Mouse (Mus musculus) myocyte (in vitro differentiated cells): ENCODE data around the gene Cntnap5c.

Experiments
- E2F4 ChIP-seq: IDR thresholded peaks from one replicate; pipeline ENCODE4 v1.6.1; 2011; ENCODE audit warnings: mild to moderate bottlenecking, control low read depth, moderate library complexity; ENCODE audit not compliant: insufficient read depth
- MAX ChIP-seq: IDR thresholded peaks from one replicate; pipeline ENCODE4 v1.6.1; 2011; ENCODE audit warnings: low read depth, mild to moderate bottlenecking, control low read depth
- POLR2A ChIP-seq: IDR thresholded peaks from one replicate; pipeline ENCODE4 v1.6.1; 2011; ENCODE audit warnings: low read depth, mild to moderate bottlenecking, control low read depth, moderate library complexity; ENCODE audit not compliant: insufficient read length
- POLR2AphosphoS2 ChIP-seq: IDR thresholded peaks from one replicate; pipeline ENCODE4 v1.6.1; 2011; ENCODE audit warnings: low read depth, control low read depth; ENCODE audit not compliant: insufficient read length
- TCF12 ChIP-seq: IDR thresholded peaks from one replicate; pipeline ENCODE4 v1.6.1; 2011; ENCODE audit warnings: mild to moderate bottlenecking, control low read depth; ENCODE audit not compliant: poor library complexity, insufficient read depth, severe bottlenecking
- TCF3 ChIP-seq: IDR thresholded peaks from one replicate; pipeline ENCODE4 v1.6.1; 2011; ENCODE audit warnings: low read depth, control low read depth; ENCODE audit not compliant: insufficient read length
- USF1 ChIP-seq: IDR thresholded peaks from one replicate; pipeline ENCODE4 v1.6.1; 2011; ENCODE audit warnings: low read depth, mild to moderate bottlenecking, control low read depth, moderate library complexity

- TF ChIP-seq POLR2A, result no peak
- TF ChIP-seq E2F4, result no peak
- TF ChIP-seq MAX, result no peak
- no peak for TF ChIP-seq TCF12
- TF ChIP-seq POLR2AphosphoS2, result no peak
- TF ChIP-seq TCF3, result no peak
- TF ChIP-seq USF1, result no peak
Measured at GRCm38 (mm10) chr17:57887742-57888389, 118.5 kb downstream of the Cntnap5c start.
